Mouse (Mus musculus) spleen, adult 2 months (tissue): ENCODE data around the gene Sema6d. TPM values are rescaled to one million over a fixed set of nuclear protein-coding genes. Genes with fewer than 3 reads are reported as not detected.

Source experiments
- DNase-seq, 2 experiments: peaks; one replicate each; pipeline versions ENCODE4 v3.0.0 to v3.0.0-alpha.2; 2012 to 2021; ENCODE audit warnings: low spot score in 2 of 2, low read depth in 1 of 2
- H3K27ac ChIP-seq: fragments of 200-500 bp; 2 replicates; pipeline ENCODE4 v1.5.1; 2012; ENCODE audit warnings: low read length, inconsistent platforms; ENCODE audit not compliant: insufficient read depth
- H3K27me3 ChIP-seq: fragments of 200-500 bp; 2 replicates; pipeline ENCODE4 v1.6.1; 2012; ENCODE audit warnings: mild to moderate bottlenecking, moderate library complexity, low read length, inconsistent platforms; ENCODE audit not compliant: control insufficient read depth, insufficient read depth
- H3K36me3 ChIP-seq: fragments of 200-500 bp; 2 replicates; pipeline ENCODE4 v1.6.1; 2012; ENCODE audit warnings: mild to moderate bottlenecking, low read length, inconsistent platforms; ENCODE audit not compliant: control insufficient read depth, insufficient read depth
- H3K4me1 ChIP-seq: fragments of 200-500 bp; 2 replicates; pipeline ENCODE4 v1.6.1; 2011; ENCODE audit warnings: inconsistent platforms; ENCODE audit not compliant: control insufficient read depth, insufficient read depth, insufficient read length
- H3K4me3 ChIP-seq: fragments of 200-500 bp; 2 replicates; pipeline ENCODE4 v1.5.1; 2011; ENCODE audit warnings: mild to moderate bottlenecking, inconsistent platforms; ENCODE audit not compliant: insufficient read depth, insufficient read length; ENCODE audit errors: extremely low read depth
- CTCF ChIP-seq: fragments of 200-500 bp; IDR thresholded peaks from 2 replicates; pipeline ENCODE4 v1.5.1; 2011; ENCODE audit warnings: mild to moderate bottlenecking, inconsistent platforms; ENCODE audit not compliant: insufficient read depth, insufficient read length, insufficient replicate concordance; ENCODE audit errors: extremely low read depth
- POLR2A ChIP-seq: fragments of 200-500 bp; IDR thresholded peaks from 2 replicates; pipeline ENCODE4 v1.6.1; 2011; ENCODE audit warnings: low read depth, low read length, inconsistent platforms
- WGBS: fragments of 180-500 bp; shearing (Covaris S2); methylation state at CpG from one replicate; pipeline ENCODE4 v1.1.7; 2018; 5-methylcytosine and 5-hydroxymethylcytosine counted together
- polyA plus RNA-seq: library from polyadenylated mRNA; depleted of rRNA; stranded (reverse); fragments of >200 nt; gene quantifications from 2 replicates; pipeline ENCODE4 v1.2.3, GENCODE M21; 2012

The Sema6d gene
- polyA plus RNA-seq, 1 experiment: 8.9 TPM

- 2% methylated on average over 78 of the region's 80 CpGs for WGBS
- Histone ChIP-seq H3K27ac (peak overlapping the region; percentile 64), H3K27me3 (peaks cover 15% of the 10 kb centered on the region), H3K4me3 (peak overlapping the region; percentile 66), H3K36me3 (no peaks in the 10 kb centered on the region), H3K4me1 (peaks cover 8% of the 10 kb centered on the region)
- peak in 1 of 2 experiments; percentile 36 for DNase-seq
- TF ChIP-seq CTCF (no peak), POLR2A (no peak)
Observed at GRCm38 (mm10) chr2:124609711-124610585, 520.2 kb downstream of the Sema6d start.

- H3K36me3 ChIP-seq: no peaks in the 10 kb centered on the region
- TF ChIP-seq POLR2A: no peak
- TF ChIP-seq CTCF: no peak
- DNase-seq: no peak
- peak overlapping the region; percentile 66 for H3K4me3 ChIP-seq
- peaks cover 15% of the 10 kb centered on the region for H3K27me3 ChIP-seq
- 2% methylated on average over 39 of the region's 39 CpGs for WGBS
- H3K27ac ChIP-seq: peak overlapping the region; percentile 71
- peaks cover 8% of the 10 kb centered on the region for H3K4me1 ChIP-seq
Observed at GRCm38 (mm10) chr2:124610586-124611105, 520.9 kb downstream of the Sema6d start.

GRCm38 (mm10) chr2:124611226-124611625 is 521.5 kb downstream of the Sema6d start:
- peaks cover 15% of the 10 kb centered on the region for H3K27me3 ChIP-seq
- no peak for DNase-seq
- H3K36me3 ChIP-seq: no peaks in the 10 kb centered on the region
- peak overlapping the region; percentile 11; the same call in 1 of the 2 replicates for H3K27ac ChIP-seq
- WGBS: 21% methylated on average over 13 of the region's 13 CpGs
- peak overlapping the region; percentile 20; the same call in 1 of the 2 replicates for H3K4me3 ChIP-seq
- TF ChIP-seq CTCF (no peak), POLR2A (no peak)
- H3K4me1 ChIP-seq: peaks cover 8% of the 10 kb centered on the region

GRCm38 (mm10) chr2:124612276-124612675 is 522.5 kb downstream of the Sema6d start:
- H3K4me3 ChIP-seq: no peak overlapping the region
- no peak for DNase-seq
- no peak overlapping the region for H3K27ac ChIP-seq
- H3K36me3 ChIP-seq: no peaks in the 10 kb centered on the region
- 60% methylated on average over 6 of the region's 6 CpGs for WGBS
- H3K4me1 ChIP-seq: peaks cover 8% of the 10 kb centered on the region
- no peak for TF ChIP-seq CTCF
- no peak for TF ChIP-seq POLR2A
- H3K27me3 ChIP-seq: peaks cover 15% of the 10 kb centered on the region

GRCm38 (mm10) chr2:124612727-124613510 is 523.1 kb downstream of the Sema6d start:
- peaks cover 8% of the 10 kb centered on the region for H3K4me1 ChIP-seq
- H3K36me3 ChIP-seq: no peaks in the 10 kb centered on the region
- H3K27ac ChIP-seq: no peak overlapping the region
- DNase-seq: no peak
- WGBS: 77% methylated on average over 10 of the region's 10 CpGs
- no peak overlapping the region for H3K4me3 ChIP-seq
- H3K27me3 ChIP-seq: peaks cover 15% of the 10 kb centered on the region
- TF ChIP-seq POLR2A: no peak
- TF ChIP-seq CTCF: no peak

- no peak for TF ChIP-seq POLR2A
- no peak for TF ChIP-seq CTCF
- no peak overlapping the region for H3K27ac ChIP-seq
- H3K4me1 ChIP-seq: peaks cover 8% of the 10 kb centered on the region
- no peak overlapping the region for H3K4me3 ChIP-seq
- DNase-seq: no peak
- H3K36me3 ChIP-seq: no peaks in the 10 kb centered on the region
- 38% methylated on average over 3 of the region's 3 CpGs for WGBS
- peaks cover 15% of the 10 kb centered on the region for H3K27me3 ChIP-seq
Observed at GRCm38 (mm10) chr2:124613671-124614210, 524.0 kb downstream of the Sema6d start.
